Mouse (Mus musculus) stomach, postnatal 0 days (tissue): ENCODE results near the gene Atl1. TPM values are rescaled to one million over a fixed set of nuclear protein-coding genes. Genes with fewer than 3 reads are reported as not detected.
A peak's percentile ranks its signal among the peaks of the same experiment; 100 is the strongest.

ENCODE experiments used
- ATAC-seq: fragments of 200-750 bp; cut with Nextera tagmentation; 2 replicates; pipeline ENCODE4 v1.8.0; 2017; ENCODE audit not compliant: low FRiP score, low TSS enrichment
- DNase-seq: peaks from one replicate; pipeline ENCODE4 v3.0.0-alpha.2; 2016; ENCODE audit warnings: low spot score
- H3K27ac ChIP-seq: fragments of 300-500 bp; sonication (generic); replicated peaks from 2 replicates; pipeline ENCODE4 v1.5.1; 2014; ENCODE audit warnings: mild to moderate bottlenecking, control low read depth
- H3K27me3 ChIP-seq: fragments of 300-500 bp; sonication (generic); 2 replicates; pipeline ENCODE4 v1.6.1; 2014; ENCODE audit warnings: low read length; ENCODE audit not compliant: control insufficient read depth, insufficient read depth
- H3K36me3 ChIP-seq: fragments of 300-500 bp; sonication (generic); 2 replicates; pipeline ENCODE4 v1.6.1; 2014; ENCODE audit warnings: low read length, mixed read lengths; ENCODE audit not compliant: control insufficient read depth, insufficient read depth
- H3K4me1 ChIP-seq: fragments of 300-500 bp; sonication (generic); replicated peaks from 2 replicates; pipeline ENCODE4 v1.6.1; 2014; ENCODE audit warnings: antibody characterized with exemption; ENCODE audit not compliant: control insufficient read depth, insufficient read depth
- H3K4me2 ChIP-seq: fragments of 300-500 bp; sonication (generic); replicated peaks from 2 replicates; pipeline ENCODE4 v1.6.1; 2014; ENCODE audit warnings: low read depth, mild to moderate bottlenecking, control low read depth, moderate library complexity
- H3K4me3 ChIP-seq: fragments of 300-500 bp; sonication (generic); 2 replicates; pipeline ENCODE4 v1.5.1; 2014; ENCODE audit warnings: low read depth, low read length, control low read depth
- H3K9ac ChIP-seq: fragments of 300-500 bp; sonication (generic); 2 replicates; pipeline ENCODE4 v1.6.1; 2014; ENCODE audit warnings: mild to moderate bottlenecking, low read length, control low read depth, mixed read lengths
- H3K9me3 ChIP-seq: fragments of 300-500 bp; sonication (generic); 2 replicates; pipeline ENCODE4 v1.6.1; 2016; ENCODE audit warnings: low read length; ENCODE audit not compliant: control insufficient read depth
- CTCF ChIP-seq: IDR thresholded peaks from 2 replicates; pipeline ENCODE4 v1.5.1; 2016; ENCODE audit warnings: antibody characterized with exemption, low read depth, mild to moderate bottlenecking, moderate library complexity
- EP300 ChIP-seq: optimal IDR thresholded peaks from 2 replicates; pipeline ENCODE3; 2016; ENCODE audit warnings: antibody characterized with exemption
- WGBS: fragments of 180-500 bp; shearing (Covaris S2); extraction: QIAGEN DNeasy Blood & Tissue Kit; methylation state at CpG from one replicate; pipeline ENCODE4 v1.1.7; 2014; 5-methylcytosine and 5-hydroxymethylcytosine counted together
- polyA plus RNA-seq: library from polyadenylated mRNA; unstranded; fragments of >200 nt; fragmentation: Nextera tagmentation; extraction: Ambion mirVana; gene quantifications from 2 replicates; pipeline ENCODE4 v1.2.1, GENCODE M21; 2015

The Atl1 gene
- polyA plus RNA-seq, 1 experiment from 2014 or later, result 3.8 TPM

DNA sequence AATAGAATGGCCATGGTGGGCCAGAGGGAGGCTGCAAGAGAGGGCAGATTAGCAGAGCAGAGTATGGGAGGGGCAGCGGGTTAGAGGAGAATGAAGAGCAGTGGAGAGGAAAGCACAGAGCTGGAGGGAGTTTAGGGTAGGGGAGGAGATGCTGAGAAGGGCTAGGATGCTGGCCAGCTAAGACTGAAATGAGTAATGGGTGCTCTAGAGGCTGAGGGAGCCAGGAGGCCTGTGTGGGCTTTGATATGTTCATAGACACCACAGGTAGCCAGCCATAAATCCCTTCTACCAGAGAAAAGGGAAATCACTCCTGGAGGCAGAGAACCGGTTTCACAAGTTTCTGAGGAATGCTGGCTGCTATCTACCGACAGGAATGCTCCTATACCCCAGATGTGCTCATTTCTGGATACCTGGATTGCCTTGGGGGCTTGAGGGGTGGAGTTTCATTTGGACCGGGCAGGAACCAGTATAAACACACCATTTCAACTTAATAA is 13.2 kb upstream of the Atl1 start:
- no peaks in the 10 kb centered on the region for H3K27me3 ChIP-seq
- H3K4me3 ChIP-seq, result no peak overlapping the region
- 8% methylated on average over 4 of the region's 4 CpGs for WGBS
- H3K9me3 ChIP-seq, result no peaks in the 10 kb centered on the region
- no peaks in the 10 kb centered on the region for H3K36me3 ChIP-seq
- ATAC-seq (peak; percentile 53), DNase-seq (peak; percentile 43)
- no peak overlapping the region for H3K9ac ChIP-seq
- H3K4me2 ChIP-seq, result no peak overlapping the region; the same call in 1 of the 2 replicates
- H3K4me1 ChIP-seq, result peaks cover 6% of the 10 kb centered on the region; the same call in 1 of the 2 replicates
- TF ChIP-seq CTCF (no peak), EP300 (no peak)
- peak overlapping the region; percentile 64 for H3K27ac ChIP-seq

DNA sequence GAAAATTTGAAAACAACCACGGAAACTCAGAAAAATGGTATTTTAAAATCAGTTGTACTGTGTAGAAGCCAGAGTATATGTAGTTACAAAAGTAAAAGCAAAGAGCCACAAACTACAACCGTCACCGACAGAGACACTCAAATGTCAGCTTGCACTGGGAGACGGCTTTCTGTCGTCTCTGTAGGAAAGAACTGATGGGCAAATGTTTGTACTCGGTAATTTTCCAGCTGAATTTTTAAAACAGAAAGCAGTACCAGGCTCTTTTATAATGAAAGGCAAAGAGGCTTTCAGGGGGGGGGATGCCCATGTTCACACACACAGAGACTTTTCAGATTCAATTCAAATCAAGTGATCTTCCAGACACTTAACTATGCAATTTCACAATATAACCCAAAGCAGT is 12.7 kb upstream of the Atl1 start:
- H3K9ac ChIP-seq, result no peak overlapping the region
- H3K4me1 ChIP-seq, result peaks cover 6% of the 10 kb centered on the region; the same call in 1 of the 2 replicates
- DNase-seq, result no peak
- H3K27me3 ChIP-seq, result no peaks in the 10 kb centered on the region
- peak overlapping the region; percentile 14; the same call in 1 of the 2 replicates for H3K27ac ChIP-seq
- no peak for ATAC-seq
- H3K4me3 ChIP-seq, result no peak overlapping the region
- no peaks in the 10 kb centered on the region for H3K9me3 ChIP-seq
- TF ChIP-seq EP300 (no peak), CTCF (no peak)
- 23% methylated on average over 6 of the region's 6 CpGs for WGBS
- H3K36me3 ChIP-seq, result no peaks in the 10 kb centered on the region
- no peak overlapping the region for H3K4me2 ChIP-seq

DNA sequence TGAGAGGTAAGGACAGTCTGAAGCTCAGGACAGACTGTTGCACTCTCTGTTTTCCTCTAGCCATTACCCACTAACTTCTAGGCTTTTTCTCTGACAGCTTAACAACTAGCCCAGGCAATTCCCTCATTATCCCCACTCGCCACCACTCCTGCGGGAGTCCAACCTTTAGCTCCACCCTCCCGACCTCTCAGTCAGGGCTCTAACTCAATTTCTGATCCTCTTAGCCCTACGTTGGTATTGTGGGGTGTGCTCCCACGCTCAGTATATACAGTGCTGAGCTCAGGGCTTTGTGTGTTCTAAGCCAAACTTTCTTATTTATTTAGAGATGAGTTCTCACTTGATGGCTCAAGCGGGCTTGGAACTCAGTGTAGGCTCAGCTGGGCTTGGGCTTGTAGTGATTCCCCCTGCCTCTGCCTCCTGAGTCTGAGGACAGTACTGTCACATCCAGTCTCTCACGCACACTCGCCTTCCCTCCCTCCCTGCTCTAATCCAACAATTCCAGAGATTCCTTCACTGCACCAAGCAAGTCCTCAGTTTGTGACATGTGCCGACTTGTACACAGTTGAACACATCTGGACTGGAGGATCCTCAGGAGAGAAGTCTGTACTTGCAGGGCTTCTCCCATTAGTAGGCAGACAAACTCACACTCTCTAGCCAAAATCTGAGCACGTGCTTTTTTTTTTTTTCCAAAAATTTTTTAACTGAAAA is 11.1 kb upstream of the Atl1 start:
- Histone ChIP-seq H3K9me3 (no peaks in the 10 kb centered on the region), H3K27ac (no peak overlapping the region), H3K4me2 (no peak overlapping the region), H3K4me3 (no peak overlapping the region), H3K36me3 (no peaks in the 10 kb centered on the region), H3K4me1 (peaks cover 6% of the 10 kb centered on the region; the same call in 1 of the 2 replicates), H3K27me3 (no peaks in the 10 kb centered on the region), H3K9ac (no peak overlapping the region)
- WGBS, result 46% methylated on average over 10 of the region's 10 CpGs
- no peak for DNase-seq
- TF ChIP-seq CTCF, result no peak
- no peak for TF ChIP-seq EP300
- peak; percentile 36; the same call in 1 of the 2 replicates for ATAC-seq

DNA sequence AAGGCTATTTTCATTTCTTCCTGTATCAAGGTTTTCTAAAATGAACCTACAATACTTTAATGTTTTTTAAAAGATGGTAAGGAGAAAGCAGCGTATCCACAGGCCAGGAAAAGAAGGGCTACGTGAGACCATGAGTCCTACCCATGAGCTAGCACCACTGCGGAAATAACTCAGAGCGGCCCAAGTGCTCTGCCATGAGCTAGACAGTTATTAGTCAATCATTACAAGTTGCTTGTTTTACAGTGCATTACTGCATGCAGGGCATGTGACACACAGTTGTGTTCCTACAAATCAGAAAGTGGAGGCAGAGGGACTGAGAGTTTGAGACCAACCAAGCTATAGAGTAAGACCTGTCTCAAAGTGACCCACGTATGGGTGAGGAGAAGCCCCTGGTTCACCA is 8.4 kb upstream of the Atl1 start:
- 92% methylated on average over 5 of the region's 5 CpGs for WGBS
- H3K36me3 ChIP-seq, result no peaks in the 10 kb centered on the region
- H3K4me2 ChIP-seq, result no peak overlapping the region
- H3K9me3 ChIP-seq, result no peaks in the 10 kb centered on the region
- ATAC-seq (no peak), DNase-seq (no peak)
- H3K27ac ChIP-seq, result no peak overlapping the region
- H3K27me3 ChIP-seq, result no peaks in the 10 kb centered on the region
- H3K4me1 ChIP-seq, result peaks cover 5% of the 10 kb centered on the region; the same call in 1 of the 2 replicates
- H3K4me3 ChIP-seq, result no peak overlapping the region
- no peak for TF ChIP-seq EP300
- TF ChIP-seq CTCF, result no peak
- H3K9ac ChIP-seq, result no peak overlapping the region

DNA sequence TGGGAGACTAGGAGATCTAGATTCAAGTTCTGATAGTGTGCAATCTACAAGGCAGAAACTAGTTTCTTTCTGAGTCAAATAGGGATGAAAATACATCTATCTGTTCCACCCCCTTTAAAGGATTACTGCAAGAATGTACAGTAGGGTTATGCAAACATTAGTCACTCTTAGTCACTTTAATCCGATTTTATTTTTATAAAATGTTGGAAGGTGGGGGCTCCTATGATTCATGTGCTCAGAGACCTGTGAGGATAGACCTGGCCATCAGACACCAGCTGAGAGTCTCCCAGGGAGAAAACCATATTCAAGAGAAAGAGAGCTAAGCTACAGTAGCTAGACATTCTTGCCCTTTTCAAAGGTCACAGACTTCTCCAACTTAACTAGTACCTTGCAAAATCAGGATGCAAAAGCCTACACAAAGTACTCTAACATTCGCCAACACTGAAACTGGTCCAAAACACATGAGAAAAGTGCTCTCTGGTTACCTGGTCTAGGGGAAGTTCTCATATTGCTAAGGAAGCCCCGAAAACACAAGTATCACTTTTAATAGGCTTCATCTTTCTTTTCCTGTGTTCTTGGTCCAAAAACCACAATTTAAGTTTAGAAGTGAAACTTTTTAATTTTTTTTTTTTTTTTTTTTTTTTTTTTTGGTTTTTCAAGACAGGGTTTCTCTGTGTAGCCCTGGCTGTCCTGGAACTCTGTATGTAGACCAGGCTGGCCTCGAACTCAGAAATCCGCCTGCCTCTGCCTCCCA is 7.1 kb upstream of the Atl1 start:
- no peak overlapping the region for H3K4me2 ChIP-seq
- H3K4me3 ChIP-seq, result no peak overlapping the region
- DNase-seq (no peak), ATAC-seq (0 out of 2 replicates have a peak, but pooled peaks have one; percentile 24)
- no peaks in the 10 kb centered on the region for H3K4me1 ChIP-seq
- no peak overlapping the region for H3K9ac ChIP-seq
- H3K9me3 ChIP-seq, result no peaks in the 10 kb centered on the region
- no peaks in the 10 kb centered on the region for H3K36me3 ChIP-seq
- H3K27ac ChIP-seq, result no peak overlapping the region
- 77% methylated on average over 5 of the region's 5 CpGs for WGBS
- no peaks in the 10 kb centered on the region for H3K27me3 ChIP-seq
- TF ChIP-seq CTCF (no peak), EP300 (no peak)
